Comparison of ENCODE assay signal across 26 mouse cellular contexts in the genomic region with DNA sequence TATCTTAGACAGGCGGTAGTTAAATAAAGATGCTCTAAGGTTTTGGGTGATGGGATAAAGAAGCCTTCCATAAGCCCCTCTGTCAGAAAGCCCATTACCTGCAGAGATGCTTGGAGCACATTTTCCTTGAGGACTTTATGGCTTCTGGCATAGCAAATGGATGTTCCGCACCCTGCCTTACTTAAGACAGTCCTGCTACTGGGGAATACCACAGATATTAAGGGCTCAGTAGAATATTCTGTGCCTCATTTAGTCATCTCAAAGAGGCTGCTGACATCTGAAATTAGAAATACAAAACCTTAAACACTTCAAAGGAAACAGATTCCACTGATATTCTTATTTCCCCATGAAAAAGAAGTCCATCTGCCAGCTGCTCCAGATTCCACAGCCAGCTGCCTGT.
DNase-seq lines count a peak whose midpoint lies in the region; ATAC-seq and TF ChIP-seq lines count a peak whose summit lies in the region.
"Had no signal": no experiment of that assay in that cellular context is flagged by ENCODE, and none has a peak within 500 bp of the region (broad histone marks: within the 10 kb centered on the region; RNA-seq: fewer than 3 reads in every experiment).

No protein-coding gene starts in this region.

- H3K9me3 ChIP-seq in midbrain, embryonic 11.5 days (ENCODE audit: control insufficient read depth, low read length), result no peaks in the 10 kb centered on the region
- H3K9me3 ChIP-seq in midbrain, embryonic 16.5 days (replicated peaks; ENCODE audit: control insufficient read depth, low read length, poor library complexity, severe bottlenecking), result no peaks in the 10 kb centered on the region
- H3K9me3 ChIP-seq in forebrain, postnatal 0 days (ENCODE audit: low read length), result no peaks in the 10 kb centered on the region
- H3K9me3 ChIP-seq: embryonic facial prominence, embryonic 12.5 days; heart, embryonic 13.5 days; kidney, embryonic 15.5 days; limb, embryonic 12.5 days; liver, embryonic 12.5 days; stomach, embryonic 15.5 days had no signal

- peak; percentile 5 to 13 for DNase-seq in layer of hippocampus, postnatal 10 days (ENCODE audit: low spot score in 2 of 2)
- DNase-seq in layer of hippocampus, postnatal 36 days, result no peak
- peak; percentile 19 for DNase-seq in brain, adult 2 months (ENCODE audit: low read depth, low spot score)
- no peak for DNase-seq in midbrain, embryonic 11.5 days (ENCODE audit: low spot score, missing footprints)
- DNase-seq in forebrain, postnatal 0 days, result no peak
- no peak for DNase-seq in cerebellum, adult 9-10 months
- DNase-seq: adrenal gland, adult 2 months; adrenal gland, postnatal 36 days; cerebellum, adult 8-10 months; cerebellum, postnatal 36 days; heart, postnatal 10 days; kidney, adult 11 months; kidney, postnatal 25 days; lung, adult 18-20 months; right cerebral cortex, postnatal 25 days had no signal

- no peak overlapping the region for H3K9ac ChIP-seq in midbrain, embryonic 11.5 days (ENCODE audit: low read length)
- H3K9ac ChIP-seq in midbrain, embryonic 16.5 days (ENCODE audit: low read depth, low read length), result no peak overlapping the region
- H3K9ac ChIP-seq in forebrain, postnatal 0 days, result no peak overlapping the region
- H3K9ac ChIP-seq: embryonic facial prominence, embryonic 12.5 days; heart, embryonic 13.5 days; hindbrain, embryonic 14.5 days; kidney, embryonic 15.5 days; limb, embryonic 12.5 days; liver, embryonic 12.5 days; stomach, embryonic 15.5 days had no signal

- no peak overlapping the region for H3K4me2 ChIP-seq in midbrain, embryonic 11.5 days
- H3K4me2 ChIP-seq in midbrain, embryonic 16.5 days (ENCODE audit: low read length), result no peak overlapping the region
- no peak overlapping the region for H3K4me2 ChIP-seq in forebrain, postnatal 0 days (ENCODE audit: low read depth)
- H3K4me2 ChIP-seq: embryonic facial prominence, embryonic 12.5 days; heart, embryonic 13.5 days; hindbrain, embryonic 14.5 days; kidney, embryonic 15.5 days; limb, embryonic 12.5 days; liver, embryonic 12.5 days; stomach, embryonic 15.5 days had no signal

- H3K36me3 ChIP-seq in midbrain, embryonic 11.5 days (ENCODE audit: control insufficient read depth, insufficient read depth, low read length), result no peaks in the 10 kb centered on the region
- H3K36me3 ChIP-seq in midbrain, embryonic 16.5 days (ENCODE audit: control insufficient read depth, insufficient read depth, low read length), result no peaks in the 10 kb centered on the region
- no peaks in the 10 kb centered on the region for H3K36me3 ChIP-seq in forebrain, postnatal 0 days (ENCODE audit: insufficient read depth)
- H3K36me3 ChIP-seq: embryonic facial prominence, embryonic 12.5 days; heart, embryonic 13.5 days; kidney, embryonic 15.5 days; limb, embryonic 12.5 days; liver, embryonic 12.5 days; stomach, embryonic 15.5 days had no signal

- no peaks in the 10 kb centered on the region for H3K27me3 ChIP-seq in midbrain, embryonic 11.5 days (ENCODE audit: control insufficient read depth, insufficient read depth, low read length)
- no peaks in the 10 kb centered on the region for H3K27me3 ChIP-seq in midbrain, embryonic 16.5 days (ENCODE audit: control insufficient read depth, insufficient read depth, low read depth, low read length)
- no peaks in the 10 kb centered on the region for H3K27me3 ChIP-seq in forebrain, postnatal 0 days (ENCODE audit: insufficient read depth, low read length)
- H3K27me3 ChIP-seq: embryonic facial prominence, embryonic 12.5 days; heart, embryonic 13.5 days; kidney, embryonic 15.5 days; limb, embryonic 12.5 days; liver, embryonic 12.5 days; stomach, embryonic 15.5 days had no signal

- no peak overlapping the region for H3K4me3 ChIP-seq in midbrain, embryonic 11.5 days (ENCODE audit: low read depth, low read length)
- H3K4me3 ChIP-seq in midbrain, embryonic 16.5 days (ENCODE audit: low read depth, low read length), result no peak overlapping the region
- no peak overlapping the region for H3K4me3 ChIP-seq in forebrain, postnatal 0 days (ENCODE audit: low read depth, low read length)
- H3K4me3 ChIP-seq: embryonic facial prominence, embryonic 12.5 days; heart, embryonic 13.5 days; kidney, embryonic 15.5 days; limb, embryonic 12.5 days; liver, embryonic 12.5 days; stomach, embryonic 15.5 days had no signal

- H3K27ac ChIP-seq in midbrain, embryonic 11.5 days (ENCODE audit: low read depth, low read length), result no peak overlapping the region
- no peak overlapping the region for H3K27ac ChIP-seq in midbrain, embryonic 16.5 days (ENCODE audit: low read length)
- no peak overlapping the region for H3K27ac ChIP-seq in forebrain, postnatal 0 days (ENCODE audit: low read depth, low read length)
- H3K27ac ChIP-seq: embryonic facial prominence, embryonic 12.5 days; heart, embryonic 13.5 days; hindbrain, embryonic 14.5 days; kidney, embryonic 15.5 days; limb, embryonic 12.5 days; liver, embryonic 12.5 days; stomach, embryonic 15.5 days had no signal

- 76% methylated on average over 2 of the region's 2 CpGs for WGBS in midbrain, embryonic 11.5 days
- 63% methylated on average over 2 of the region's 2 CpGs for WGBS in midbrain, embryonic 16.5 days
- WGBS in forebrain, postnatal 0 days, result 88% methylated on average over 2 of the region's 2 CpGs

- TF ChIP-seq CTCF in forebrain, postnatal 0 days (IDR thresholded peaks at IDR 0.05; ENCODE audit: low read depth), result no peak

- no peaks in the 10 kb centered on the region for H3K4me1 ChIP-seq in midbrain, embryonic 11.5 days (ENCODE audit: control insufficient read depth, insufficient read depth, low read length)
- peaks cover 3% of the 10 kb centered on the region; the same call in 1 of the 2 replicates for H3K4me1 ChIP-seq in midbrain, embryonic 16.5 days (ENCODE audit: control insufficient read depth, insufficient read depth, low read length)
- H3K4me1 ChIP-seq in forebrain, postnatal 0 days (ENCODE audit: insufficient read depth), result no peaks in the 10 kb centered on the region
- H3K4me1 ChIP-seq: embryonic facial prominence, embryonic 12.5 days; heart, embryonic 13.5 days; kidney, embryonic 15.5 days; limb, embryonic 12.5 days; liver, embryonic 12.5 days; stomach, embryonic 15.5 days had no signal

- ATAC-seq in midbrain, embryonic 11.5 days (ENCODE audit: low FRiP score), result 0 out of 2 replicates have a peak, but pooled peaks have one; percentile 48
- peak; percentile 68 for ATAC-seq in midbrain, embryonic 16.5 days
- ATAC-seq in forebrain, postnatal 0 days, result no peak
- ATAC-seq: activated CD4-positive, CD25-positive, alpha-beta regulatory T cell, adult 4 months; CD4-positive, CD25-positive, alpha-beta regulatory T cell, adult 4 months; forebrain, embryonic 16.5 days; liver, embryonic 12.5 days had no signal

Comparison
In these comparisons a context has a peak if more than half of its experiments do, and no peak if none do; other contexts are left out.
1. DNase-seq: peak in layer of hippocampus, postnatal 10 days (2 of 2) and brain, adult 2 months (single experiment); none in layer of hippocampus, postnatal 36 days (0 of 2), midbrain, embryonic 11.5 days (single experiment), forebrain, postnatal 0 days (single experiment) and cerebellum, adult 9-10 months (single experiment).